Mouse (Mus musculus) CD4-positive, CD25-positive, alpha-beta regulatory T cell, adult 4 months (primary cell): ENCODE data around the gene Olfr1086. TPM values are rescaled to one million over a fixed set of nuclear protein-coding genes. Genes with fewer than 3 reads are reported as not detected.
"Not testable (repeated sequence)": the region's sequence is repeated elsewhere in the genome, so short reads cannot be mapped to it uniquely, and the experiment has no call there.

Experiments
- ATAC-seq: one replicate; pipeline ENCODE4 v1.8.0; 2017
- polyA plus RNA-seq, 2 experiments: library from polyadenylated mRNA; unstranded; fragments of 100-300 nt; shearing (Covaris generic); gene quantifications; one replicate each; pipeline ENCODE4 v1.2.1; 2017

Gene Olfr1086
- polyA plus RNA-seq: not detected

DNA sequence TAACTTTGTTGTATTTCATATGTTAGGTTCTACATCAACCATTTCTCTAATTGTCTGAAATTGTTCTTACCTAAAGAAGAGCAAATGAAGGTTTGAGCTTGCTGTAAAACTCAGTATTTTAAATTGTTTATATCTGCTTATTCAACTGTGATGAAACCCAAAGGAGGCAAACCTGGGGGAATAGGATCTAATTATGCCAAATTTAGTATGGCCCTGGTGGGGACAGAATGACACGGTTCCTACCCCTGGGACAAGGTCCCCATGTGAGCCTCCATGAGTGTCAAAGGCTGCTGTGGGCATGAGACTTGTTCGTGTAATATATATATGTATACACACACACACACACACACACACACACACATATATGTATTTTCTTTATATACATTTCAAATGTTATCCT is at the start of gene Olfr1086:
Olfr1086 (minus strand) TSS at position 101 of the 400 bp plus-strand sequence.
- no peak for ATAC-seq

DNA sequence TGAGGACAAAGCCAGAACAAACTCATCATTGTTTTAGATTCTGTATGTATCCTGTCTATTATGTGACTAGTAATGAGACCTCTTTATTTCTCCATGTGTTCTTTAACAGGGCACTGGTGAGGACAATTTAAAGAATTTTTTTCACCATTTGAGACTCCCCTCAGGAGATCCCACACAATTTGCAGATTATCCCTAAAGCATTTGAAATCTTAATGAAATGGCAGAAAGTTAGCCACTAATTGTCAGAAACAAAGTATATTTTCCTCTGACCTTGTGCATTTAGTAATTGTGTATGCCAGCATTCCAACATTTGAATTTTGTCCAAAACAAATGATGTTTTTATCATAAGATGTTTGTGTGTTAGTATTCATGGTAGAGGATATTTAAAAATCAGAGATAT is 18.4 kb upstream of the Olfr1086 start, which contains the start of gene Olfr1087:
Olfr1087 (minus strand) TSS at position 101 of the 400 bp plus-strand sequence.
- ATAC-seq: no peak

DNA sequence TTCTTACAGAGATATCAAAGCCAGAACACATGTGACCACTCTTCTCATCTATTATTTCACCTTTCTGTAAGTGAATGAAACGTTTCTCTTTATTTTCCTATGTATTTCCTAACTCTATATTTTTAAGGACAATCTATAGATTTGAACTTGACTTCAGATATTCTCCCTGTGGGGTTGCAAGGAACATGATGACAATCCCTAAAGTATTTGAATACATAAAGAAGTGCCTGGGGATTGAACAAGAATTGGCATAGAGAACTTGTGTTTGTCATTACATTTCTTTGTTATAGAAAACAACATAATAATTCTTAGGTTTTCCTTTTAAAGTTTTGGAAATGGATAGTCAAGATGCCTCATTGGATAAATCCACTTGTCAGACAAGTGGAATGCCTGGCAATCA is 18.0 kb downstream of the Olfr1086 start, which contains the start of gene Olfr1085:
Olfr1085 (minus strand) TSS at position 101 of the 400 bp plus-strand sequence.
- ATAC-seq: no peak

DNA sequence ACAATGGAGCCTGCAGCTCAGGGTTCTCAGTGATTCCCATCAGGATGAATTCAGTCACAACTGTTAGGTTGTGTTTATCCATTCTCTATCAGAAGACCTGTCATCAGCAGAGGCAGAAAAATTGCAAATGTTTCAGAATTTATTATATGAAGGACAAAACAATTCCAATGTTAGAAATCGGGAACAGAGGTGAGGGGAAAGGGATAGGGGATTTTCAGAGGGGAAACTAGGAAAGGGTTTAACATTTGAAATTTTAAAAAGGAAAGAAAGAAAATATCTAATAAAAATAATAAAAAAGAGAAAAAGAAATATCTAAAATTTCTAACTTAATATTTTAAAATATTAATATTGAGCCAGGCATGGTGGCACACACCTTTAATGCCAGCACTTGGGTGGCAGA is 40.3 kb downstream of the Olfr1086 start, which contains the start of gene Olfr1084:
Olfr1084 (minus strand) TSS at position 101 of the 400 bp plus-strand sequence.
- not testable (repeated sequence) for ATAC-seq

Other genes starting within 250 kb of the Olfr1086 start
- gene Olfr1065, start 229.5 kb downstream of the Olfr1086 start, polyA plus RNA-seq: not detected
- gene Olfr1066, start 223.8 kb downstream of the Olfr1086 start, polyA plus RNA-seq: not detected
- not detected for gene Olfr228, start 192.7 kb downstream of the Olfr1086 start, polyA plus RNA-seq
- gene Olfr1076, start 171.6 kb downstream of the Olfr1086 start, polyA plus RNA-seq: not detected
- not detected for gene Olfr1079, start 137.6 kb downstream of the Olfr1086 start, polyA plus RNA-seq
- not detected for gene Olfr1080, start 121.9 kb downstream of the Olfr1086 start, polyA plus RNA-seq
- not detected for gene Olfr1082, start 81.1 kb downstream of the Olfr1086 start, polyA plus RNA-seq
- not detected for gene Olfr1084, start 40.4 kb downstream of the Olfr1086 start, polyA plus RNA-seq
- not detected for gene Olfr1085, start 18.1 kb downstream of the Olfr1086 start, polyA plus RNA-seq
- not detected for gene Olfr1087, start 18.3 kb upstream of the Olfr1086 start, polyA plus RNA-seq
- gene Olfr1089, start 53.6 kb upstream of the Olfr1086 start, polyA plus RNA-seq: not detected
- gene Olfr1090, start 78.9 kb upstream of the Olfr1086 start, polyA plus RNA-seq: under 1 TPM in 1 of 2 experiments, not detected in 1; 0.15 TPM
- not detected for gene Olfr1093, start 102.4 kb upstream of the Olfr1086 start, polyA plus RNA-seq
- gene Olfr141, start 129.9 kb upstream of the Olfr1086 start, polyA plus RNA-seq: not detected
- not detected for gene Olfr1094, start 144.6 kb upstream of the Olfr1086 start, polyA plus RNA-seq
- gene Olfr1095, start 171.6 kb upstream of the Olfr1086 start, polyA plus RNA-seq: not detected
- gene Gm13723, start 194.7 kb upstream of the Olfr1086 start, polyA plus RNA-seq: not detected
- not detected for gene Olfr1097, start 212.1 kb upstream of the Olfr1086 start, polyA plus RNA-seq
- not detected for gene Olfr1098, start 244.5 kb upstream of the Olfr1086 start, polyA plus RNA-seq